Mouse (Mus musculus) spleen, adult 2 months (tissue): ENCODE results near the gene Ephb3.

ENCODE experiments used
- CTCF ChIP-seq: fragments of 200-500 bp; IDR thresholded peaks from 2 replicates; pipeline ENCODE4 v1.5.1; 2011; ENCODE audit warnings: mild to moderate bottlenecking, inconsistent platforms; ENCODE audit not compliant: insufficient read depth, insufficient read length, insufficient replicate concordance; ENCODE audit errors: extremely low read depth
- POLR2A ChIP-seq: fragments of 200-500 bp; IDR thresholded peaks from 2 replicates; pipeline ENCODE4 v1.6.1; 2011; ENCODE audit warnings: low read depth, low read length, inconsistent platforms

DNA sequence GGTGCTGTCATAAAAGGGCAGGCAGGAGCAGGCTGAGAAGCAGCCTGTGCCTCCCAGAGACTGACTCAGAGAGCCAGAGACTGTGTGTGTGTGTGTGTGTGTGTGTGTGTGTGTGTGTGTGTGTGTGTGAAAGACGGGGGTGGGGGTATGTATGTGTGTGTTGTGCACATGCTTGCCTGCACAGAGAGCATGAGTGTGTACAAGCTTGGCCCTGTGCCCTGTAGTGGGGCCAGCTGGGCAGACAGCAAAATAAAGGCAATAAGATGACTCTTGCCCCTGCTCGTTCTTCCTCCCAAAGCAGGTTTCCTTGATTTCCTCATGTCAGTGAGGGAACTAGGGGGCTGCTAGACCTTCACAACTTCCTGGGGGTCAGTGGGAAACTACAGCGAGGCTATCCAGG, 18.5 kb downstream of the Ephb3 start:
- TF ChIP-seq CTCF (no peak), POLR2A (no peak)
